Mouse (Mus musculus) embryonic facial prominence, embryonic 14.5 days (tissue): ENCODE measurements at regions not wholly inside any gene's neighbourhood (a gene's known extent, or its start where the extent isn't known, plus 50 kb on each side); places are given as distances from the start of the nearest gene placed in this dataset.
A peak's percentile ranks its signal among the peaks of the same experiment; 100 is the strongest.

Source experiments
- ATAC-seq: fragments of 200-750 bp; cut with Nextera tagmentation; 2 replicates; pipeline ENCODE4 v1.8.0; 2017; ENCODE audit warnings: low read depth, moderate number of reproducible peaks, moderate TSS enrichment
- DNase-seq: peaks from one replicate; pipeline ENCODE4 v3.0.0-alpha.2; 2015; ENCODE audit warnings: low spot score
- H3K27ac ChIP-seq: fragments of 300-500 bp; sonication (generic); replicated peaks from 2 replicates; pipeline ENCODE4 v1.5.1; 2014; ENCODE audit warnings: low read depth, mild to moderate bottlenecking, low read length, moderate library complexity
- H3K27me3 ChIP-seq: fragments of 300-500 bp; sonication (generic); replicated peaks from 2 replicates; pipeline ENCODE4 v1.6.1; 2014; ENCODE audit warnings: low read length; ENCODE audit not compliant: control insufficient read depth, insufficient read depth
- H3K36me3 ChIP-seq: fragments of 300-500 bp; sonication (generic); 2 replicates; pipeline ENCODE4 v1.6.1; 2014; ENCODE audit warnings: low read length, mixed read lengths; ENCODE audit not compliant: control insufficient read depth, insufficient read depth
- H3K4me1 ChIP-seq: fragments of 300-500 bp; sonication (generic); 2 replicates; pipeline ENCODE4 v1.6.1; 2014; ENCODE audit warnings: antibody characterized with exemption, low read length; ENCODE audit not compliant: control insufficient read depth, insufficient read depth
- H3K4me2 ChIP-seq: fragments of 300-500 bp; sonication (generic); 2 replicates; pipeline ENCODE4 v1.6.1; 2014; ENCODE audit warnings: low read depth, mild to moderate bottlenecking, low read length, moderate library complexity, mixed read lengths
- H3K4me3 ChIP-seq: fragments of 300-500 bp; sonication (generic); 2 replicates; pipeline ENCODE4 v1.5.1; 2014; ENCODE audit warnings: low read depth, mild to moderate bottlenecking, low read length
- H3K9ac ChIP-seq: fragments of 300-500 bp; sonication (generic); 2 replicates; pipeline ENCODE4 v1.6.1; 2014; ENCODE audit warnings: low read depth, mild to moderate bottlenecking, low read length, moderate library complexity, mixed read lengths
- H3K9me3 ChIP-seq: fragments of 300-500 bp; sonication (generic); 2 replicates; pipeline ENCODE4 v1.6.1; 2016; ENCODE audit warnings: low read length; ENCODE audit not compliant: control insufficient read depth
- WGBS: fragments of 180-500 bp; shearing (Covaris S2); extraction: QIAGEN DNeasy Blood & Tissue Kit; methylation state at CpG from one replicate; pipeline ENCODE4 v1.1.7; 2014; 5-methylcytosine and 5-hydroxymethylcytosine counted together

- no peaks in the 10 kb centered on the region for H3K27me3 ChIP-seq
- ATAC-seq: no peak
- H3K9me3 ChIP-seq: 0 out of 2 replicates have a peak, but pooled peaks cover 4% of the 10 kb centered on the region
- no peak overlapping the region for H3K4me2 ChIP-seq
- H3K36me3 ChIP-seq: no peaks in the 10 kb centered on the region
- WGBS: 86% methylated on average over 5 of the region's 5 CpGs
- no peak overlapping the region for H3K27ac ChIP-seq
- no peaks in the 10 kb centered on the region for H3K4me1 ChIP-seq
- no peak overlapping the region for H3K9ac ChIP-seq
- DNase-seq: no peak
- no peak overlapping the region for H3K4me3 ChIP-seq
These were observed 130.2 kb upstream of the Frmd6 start for GRCm38 (mm10) chr12:70695162-70695561.

- 70% methylated on average over 6 of the region's 6 CpGs for WGBS
- no peaks in the 10 kb centered on the region for H3K4me1 ChIP-seq
- no peaks in the 10 kb centered on the region for H3K27me3 ChIP-seq
- DNase-seq: no peak
- no peak for ATAC-seq
- H3K27ac ChIP-seq: no peak overlapping the region
- no peak overlapping the region for H3K9ac ChIP-seq
- H3K9me3 ChIP-seq: 0 out of 2 replicates have a peak, but pooled peaks cover 4% of the 10 kb centered on the region
- H3K4me3 ChIP-seq: no peak overlapping the region
- H3K36me3 ChIP-seq: no peaks in the 10 kb centered on the region
- H3K4me2 ChIP-seq: no peak overlapping the region
These were observed 129.1 kb upstream of the Frmd6 start for GRCm38 (mm10) chr12:70696256-70696655.

GRCm38 (mm10) chr12:70698466-70698865, 126.8 kb upstream of the Frmd6 start:
- no peak for ATAC-seq
- DNase-seq: no peak
- 58% methylated on average over 6 of the region's 6 CpGs for WGBS
- no peak overlapping the region for H3K9ac ChIP-seq
- no peak overlapping the region for H3K4me2 ChIP-seq
- H3K4me1 ChIP-seq: no peaks in the 10 kb centered on the region
- H3K4me3 ChIP-seq: no peak overlapping the region
- no peaks in the 10 kb centered on the region for H3K27me3 ChIP-seq
- H3K27ac ChIP-seq: no peak overlapping the region
- H3K36me3 ChIP-seq: no peaks in the 10 kb centered on the region
- H3K9me3 ChIP-seq: 0 out of 2 replicates have a peak, but pooled peaks cover 4% of the 10 kb centered on the region

GRCm38 (mm10) chr12:70702473-70702872, 122.8 kb upstream of the Frmd6 start:
- ATAC-seq (no peak), DNase-seq (no peak)
- 89% methylated on average over 5 of the region's 5 CpGs for WGBS
- H3K9me3 ChIP-seq: no peaks in the 10 kb centered on the region
- no peak overlapping the region for H3K4me2 ChIP-seq
- H3K4me3 ChIP-seq: no peak overlapping the region
- H3K9ac ChIP-seq: no peak overlapping the region
- no peaks in the 10 kb centered on the region for H3K27me3 ChIP-seq
- peaks cover 5% of the 10 kb centered on the region; the same call in 1 of the 2 replicates for H3K4me1 ChIP-seq
- no peak overlapping the region for H3K27ac ChIP-seq
- no peaks in the 10 kb centered on the region for H3K36me3 ChIP-seq

GRCm38 (mm10) chr12:70706806-70707628, 118.3 kb upstream of the Frmd6 start:
- no peak overlapping the region for H3K27ac ChIP-seq
- ATAC-seq (peak; percentile 47; the same call in 1 of the 2 replicates), DNase-seq (no peak)
- 80% methylated on average over 11 of the region's 11 CpGs for WGBS
- no peak overlapping the region for H3K4me2 ChIP-seq
- no peak overlapping the region for H3K4me3 ChIP-seq
- H3K4me1 ChIP-seq: peaks cover 10% of the 10 kb centered on the region; the same call in 1 of the 2 replicates
- H3K9me3 ChIP-seq: no peaks in the 10 kb centered on the region
- H3K27me3 ChIP-seq: no peaks in the 10 kb centered on the region
- no peak overlapping the region for H3K9ac ChIP-seq
- H3K36me3 ChIP-seq: no peaks in the 10 kb centered on the region

GRCm38 (mm10) chr12:70707629-70708289, 117.6 kb upstream of the Frmd6 start:
- Histone ChIP-seq H3K27me3 (no peaks in the 10 kb centered on the region), H3K9ac (no peak overlapping the region), H3K4me2 (no peak overlapping the region), H3K27ac (no peak overlapping the region), H3K4me1 (peaks cover 11% of the 10 kb centered on the region; the same call in 1 of the 2 replicates), H3K36me3 (no peaks in the 10 kb centered on the region), H3K4me3 (no peak overlapping the region), H3K9me3 (no peaks in the 10 kb centered on the region)
- no peak for ATAC-seq
- WGBS: 52% methylated on average over 6 of the region's 6 CpGs
- DNase-seq: no peak

GRCm38 (mm10) chr12:70708290-70708668, 117.0 kb upstream of the Frmd6 start:
- WGBS: 64% methylated on average over 5 of the region's 5 CpGs
- no peaks in the 10 kb centered on the region for H3K27me3 ChIP-seq
- H3K27ac ChIP-seq: no peak overlapping the region
- ATAC-seq (no peak), DNase-seq (peak; percentile 87)
- H3K4me3 ChIP-seq: no peak overlapping the region
- peaks cover 15% of the 10 kb centered on the region; the same call in 1 of the 2 replicates for H3K4me1 ChIP-seq
- no peaks in the 10 kb centered on the region for H3K9me3 ChIP-seq
- no peak overlapping the region for H3K4me2 ChIP-seq
- no peak overlapping the region for H3K9ac ChIP-seq
- no peaks in the 10 kb centered on the region for H3K36me3 ChIP-seq

- no peak overlapping the region for H3K9ac ChIP-seq
- DNase-seq (no peak), ATAC-seq (no peak)
- H3K27me3 ChIP-seq: no peaks in the 10 kb centered on the region
- peaks cover 26% of the 10 kb centered on the region for H3K4me1 ChIP-seq
- no peak overlapping the region for H3K27ac ChIP-seq
- H3K36me3 ChIP-seq: no peaks in the 10 kb centered on the region
- no peak overlapping the region for H3K4me2 ChIP-seq
- WGBS: 87% methylated on average over 7 of the region's 7 CpGs
- H3K4me3 ChIP-seq: no peak overlapping the region
- H3K9me3 ChIP-seq: no peaks in the 10 kb centered on the region
These were observed 115.0 kb upstream of the Frmd6 start for GRCm38 (mm10) chr12:70710311-70710710.
